Mouse (Mus musculus) kidney, embryonic 15.5 days (tissue): ENCODE measurements at regions not wholly inside any gene's neighbourhood (a gene's known extent, or its start where the extent isn't known, plus 50 kb on each side); places are given as distances from the start of the nearest gene placed in this dataset.

ENCODE experiments used
- ATAC-seq: fragments of 200-750 bp; cut with Nextera tagmentation; replicated peaks from 2 replicates; pipeline ENCODE4 v1.8.0; 2017; ENCODE audit warnings: moderate TSS enrichment; ENCODE audit not compliant: low FRiP score
- H3K27ac ChIP-seq: fragments of 300-500 bp; sonication (generic); 2 replicates; pipeline ENCODE4 v1.5.1; 2015; ENCODE audit warnings: mild to moderate bottlenecking, inconsistent platforms
- H3K27me3 ChIP-seq: fragments of 300-500 bp; sonication (generic); 2 replicates; pipeline ENCODE4 v1.6.1; 2015; ENCODE audit warnings: inconsistent platforms
- H3K36me3 ChIP-seq: fragments of 300-500 bp; sonication (generic); 2 replicates; pipeline ENCODE4 v1.6.1; 2015; ENCODE audit warnings: inconsistent platforms
- H3K4me1 ChIP-seq: fragments of 300-500 bp; sonication (generic); 2 replicates; pipeline ENCODE4 v1.6.1; 2015; ENCODE audit warnings: inconsistent platforms
- H3K4me2 ChIP-seq: fragments of 300-500 bp; sonication (generic); 2 replicates; pipeline ENCODE4 v1.6.1; 2015; ENCODE audit warnings: moderate library complexity, mild to moderate bottlenecking, inconsistent platforms
- H3K4me3 ChIP-seq: fragments of 300-500 bp; sonication (generic); replicated peaks from 2 replicates; pipeline ENCODE4 v1.5.1; 2015; ENCODE audit warnings: mild to moderate bottlenecking, inconsistent platforms
- H3K9ac ChIP-seq: fragments of 300-500 bp; sonication (generic); 2 replicates; pipeline ENCODE4 v1.6.1; 2015; ENCODE audit warnings: mild to moderate bottlenecking, inconsistent platforms
- H3K9me3 ChIP-seq: fragments of 300-500 bp; sonication (generic); replicated peaks from 2 replicates; pipeline ENCODE4 v1.6.1; 2016; ENCODE audit warnings: inconsistent platforms
- WGBS: fragments of 180-500 bp; shearing (Covaris S2); methylation state at CpG from one replicate; pipeline ENCODE4 v1.1.7; 2015; ENCODE audit warnings: mixed read lengths; 5-methylcytosine and 5-hydroxymethylcytosine counted together

- Histone ChIP-seq H3K27ac (no peak overlapping the region), H3K9ac (no peak overlapping the region), H3K4me2 (no peak overlapping the region), H3K4me1 (no peaks in the 10 kb centered on the region), H3K4me3 (no peak overlapping the region), H3K27me3 (no peaks in the 10 kb centered on the region), H3K9me3 (no peaks in the 10 kb centered on the region), H3K36me3 (no peaks in the 10 kb centered on the region)
- ATAC-seq: no peak
- 77% methylated on average over 14 of the region's 14 CpGs for WGBS
Measured at GRCm38 (mm10) chr12:107392050-107392795, 96.2 kb upstream of the 3110018I06Rik start.

GRCm38 (mm10) chr12:107394467-107394866 lies 94.0 kb upstream of the 3110018I06Rik start:
- no peak for ATAC-seq
- H3K4me3 ChIP-seq: no peak overlapping the region
- 43% methylated on average over 1 of the region's 1 CpGs for WGBS

GRCm38 (mm10) chr12:107404821-107405220 lies 83.6 kb upstream of the 3110018I06Rik start:
- WGBS: 86% methylated on average over 10 of the region's 10 CpGs
- no peaks in the 10 kb centered on the region for H3K27me3 ChIP-seq
- H3K9ac ChIP-seq: no peak overlapping the region
- H3K36me3 ChIP-seq: no peaks in the 10 kb centered on the region
- H3K27ac ChIP-seq: no peak overlapping the region
- no peaks in the 10 kb centered on the region for H3K9me3 ChIP-seq
- H3K4me3 ChIP-seq: no peak overlapping the region
- no peak for ATAC-seq
- H3K4me2 ChIP-seq: no peak overlapping the region
- H3K4me1 ChIP-seq: no peaks in the 10 kb centered on the region

More at GRCm38 (mm10) chr12:107394467-107394866, 94.0 kb upstream of the 3110018I06Rik start:
- Histone ChIP-seq H3K27me3 (no peaks in the 10 kb centered on the region), H3K4me2 (no peak overlapping the region), H3K4me1 (no peaks in the 10 kb centered on the region), H3K27ac (no peak overlapping the region), H3K36me3 (no peaks in the 10 kb centered on the region), H3K9me3 (no peaks in the 10 kb centered on the region), H3K9ac (no peak overlapping the region)

GRCm38 (mm10) chr12:107423923-107424322 lies 64.5 kb upstream of the 3110018I06Rik start:
- no peak overlapping the region for H3K4me2 ChIP-seq

GRCm38 (mm10) chr12:107438506-107438905 lies 49.9 kb upstream of the 3110018I06Rik start:
- no peaks in the 10 kb centered on the region for H3K27me3 ChIP-seq
- no peak overlapping the region for H3K4me3 ChIP-seq
- no peaks in the 10 kb centered on the region for H3K36me3 ChIP-seq
- no peak for ATAC-seq
- H3K9ac ChIP-seq: no peak overlapping the region
- H3K27ac ChIP-seq: no peak overlapping the region
- H3K4me1 ChIP-seq: no peaks in the 10 kb centered on the region
- 75% methylated on average over 4 of the region's 4 CpGs for WGBS
- no peaks in the 10 kb centered on the region for H3K9me3 ChIP-seq
- H3K4me2 ChIP-seq: no peak overlapping the region

More at GRCm38 (mm10) chr12:107423923-107424322, 64.5 kb upstream of the 3110018I06Rik start:
- no peak overlapping the region for H3K27ac ChIP-seq
- H3K4me1 ChIP-seq: no peaks in the 10 kb centered on the region
- no peaks in the 10 kb centered on the region for H3K36me3 ChIP-seq
- no peaks in the 10 kb centered on the region for H3K27me3 ChIP-seq
- H3K9me3 ChIP-seq: no peaks in the 10 kb centered on the region
- 78% methylated on average over 7 of the region's 7 CpGs for WGBS
- no peak overlapping the region for H3K4me3 ChIP-seq
- H3K9ac ChIP-seq: no peak overlapping the region
- no peak for ATAC-seq
